Mouse (Mus musculus): ENCODE measurements around the gene Nt5dc3. TPM values are rescaled to one million over a fixed set of nuclear protein-coding genes. Genes with fewer than 3 reads are reported as not detected.

Nt5dc3 gene
- polyA plus RNA-seq, 1 experiment = 4.9 TPM

DNA sequence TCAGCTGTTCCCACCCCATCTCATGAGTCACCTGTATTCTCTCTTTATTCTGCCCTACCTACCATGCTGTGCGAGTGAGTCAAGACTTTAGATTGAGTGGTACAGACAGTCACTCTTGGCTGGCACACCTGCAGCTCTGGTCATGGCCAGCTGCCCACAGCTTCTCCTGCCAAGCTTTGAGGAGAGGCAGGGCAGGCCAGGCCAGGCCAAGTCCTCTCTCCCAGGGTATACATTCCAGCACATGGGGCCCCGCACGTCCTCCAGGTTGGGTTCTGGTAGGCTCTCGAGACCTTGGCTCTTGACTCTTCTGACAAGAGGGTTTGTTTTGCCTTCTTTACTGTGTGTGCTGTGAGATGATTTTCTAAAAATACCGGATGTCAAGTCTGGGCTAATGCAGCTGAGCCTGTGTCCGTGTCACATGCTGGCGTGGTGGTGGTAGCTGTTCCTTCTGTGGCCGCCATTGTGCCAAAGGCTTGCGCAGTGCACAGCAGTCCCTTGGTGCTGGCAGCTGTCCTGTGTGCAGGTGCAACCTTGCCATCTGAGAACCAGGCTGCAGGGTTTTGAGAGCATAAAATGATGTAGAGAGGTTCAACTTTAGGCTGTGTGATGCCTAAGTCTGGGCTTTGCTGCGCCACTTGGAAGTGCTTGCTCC, 47.2 kb downstream of the Nt5dc3 start:
- no peak overlapping the region for H3K27ac ChIP-seq (ENCODE audit: insufficient read depth, low read length)
- no peak for DNase-seq (ENCODE audit: low read depth in 1 of 2, low spot score in 2 of 2)
- TF ChIP-seq CTCF (IDR thresholded peaks at IDR 0.05; ENCODE audit: extremely low read depth, insufficient read depth, insufficient read length, insufficient replicate concordance) (no peak), POLR2A (IDR thresholded peaks at IDR 0.05; ENCODE audit: low read depth, low read length) (no peak)
- H3K4me1 ChIP-seq (ENCODE audit: control insufficient read depth, insufficient read depth, insufficient read length) = no peaks in the 10 kb centered on the region; the same call in 1 of the 2 replicates
- H3K36me3 ChIP-seq (ENCODE audit: control insufficient read depth, insufficient read depth, low read length) = peaks cover 8% of the 10 kb centered on the region; the same call in 1 of the 2 replicates
- H3K27me3 ChIP-seq (ENCODE audit: control insufficient read depth, insufficient read depth, low read length) = no peaks in the 10 kb centered on the region
- WGBS = 78% methylated on average over 10 of the region's 10 CpGs
- no peak overlapping the region for H3K4me3 ChIP-seq (ENCODE audit: extremely low read depth, insufficient read depth, insufficient read length)

DNA sequence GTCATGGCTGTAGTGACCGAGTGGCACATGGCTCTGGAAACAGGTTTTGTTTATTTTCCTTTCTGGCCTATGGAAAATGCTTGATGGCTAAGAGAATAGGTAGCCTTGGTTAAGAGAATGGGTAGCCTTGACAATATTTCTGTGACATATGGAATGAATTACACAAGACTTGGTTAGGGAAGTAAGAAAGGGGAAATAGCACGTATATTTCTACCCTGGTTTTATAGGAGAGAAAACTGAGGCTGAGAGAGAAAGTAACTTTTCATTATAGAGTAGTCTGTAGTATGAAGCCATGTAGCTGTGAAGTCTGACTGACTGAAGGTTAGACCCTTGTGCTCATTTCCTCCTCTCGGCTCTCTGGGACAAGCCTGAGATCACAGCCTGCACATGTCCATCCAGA, 48.1 kb downstream of the Nt5dc3 start:
- no peak for DNase-seq (ENCODE audit: low read depth in 1 of 2, low spot score in 2 of 2)
- TF ChIP-seq POLR2A (IDR thresholded peaks at IDR 0.05; ENCODE audit: low read depth, low read length) (no peak), CTCF (IDR thresholded peaks at IDR 0.05; ENCODE audit: extremely low read depth, insufficient read depth, insufficient read length, insufficient replicate concordance) (no peak)
- 67% methylated on average over 3 of the region's 3 CpGs for WGBS
- no peak overlapping the region for H3K4me3 ChIP-seq (ENCODE audit: extremely low read depth, insufficient read depth, insufficient read length)
- H3K36me3 ChIP-seq (ENCODE audit: control insufficient read depth, insufficient read depth, low read length) = peaks cover 9% of the 10 kb centered on the region; the same call in 1 of the 2 replicates
- H3K27ac ChIP-seq (ENCODE audit: insufficient read depth, low read length) = no peak overlapping the region
- H3K27me3 ChIP-seq (ENCODE audit: control insufficient read depth, insufficient read depth, low read length) = no peaks in the 10 kb centered on the region
- H3K4me1 ChIP-seq (ENCODE audit: control insufficient read depth, insufficient read depth, insufficient read length) = no peaks in the 10 kb centered on the region; the same call in 1 of the 2 replicates

DNA sequence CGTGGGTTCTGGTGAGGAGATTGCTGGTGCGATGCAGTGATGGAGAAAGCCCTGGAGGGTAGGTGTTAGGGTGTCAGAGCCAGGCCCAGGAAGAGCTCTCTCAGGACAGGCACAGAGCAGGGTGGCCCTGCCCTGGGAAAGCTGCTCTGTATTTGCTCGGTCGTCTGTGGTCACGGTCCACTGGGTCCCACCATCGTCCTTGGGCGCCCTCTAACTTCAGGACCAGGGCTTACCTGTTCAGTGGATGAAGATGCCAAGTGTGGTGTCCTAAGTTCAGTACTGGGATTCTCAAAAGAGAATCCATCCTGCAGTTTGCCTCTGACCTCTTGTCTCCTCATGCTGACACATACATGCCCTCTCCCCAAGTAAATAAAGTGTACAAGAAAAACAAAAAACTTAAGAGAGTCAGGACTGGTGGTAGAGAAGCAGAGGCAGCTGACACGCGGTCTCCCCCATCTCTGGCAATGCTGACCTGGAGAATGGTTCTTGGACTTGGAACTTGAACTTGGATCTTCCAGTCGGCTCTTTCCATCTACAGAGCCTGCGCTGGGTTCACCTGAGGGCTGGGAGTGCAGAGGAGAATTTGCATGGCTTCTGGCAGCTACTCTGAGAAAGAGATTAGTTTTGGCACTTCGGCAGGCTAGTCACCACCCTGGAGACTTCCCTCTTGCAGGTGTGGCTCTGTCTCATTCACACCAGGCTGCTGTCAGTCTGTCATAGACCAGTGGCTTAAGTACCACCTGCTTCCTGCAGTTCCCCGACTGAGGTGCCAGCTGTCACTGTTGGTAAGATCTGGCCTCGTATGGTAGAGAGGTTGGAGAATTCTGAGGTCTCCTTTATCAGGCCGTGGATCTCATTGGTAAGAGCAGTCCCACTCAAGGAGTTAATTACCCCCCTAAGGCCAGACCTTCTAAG, 49.7 kb downstream of the Nt5dc3 start:
- 41% methylated on average over 15 of the region's 15 CpGs for WGBS
- H3K27me3 ChIP-seq (ENCODE audit: control insufficient read depth, insufficient read depth, low read length) = no peaks in the 10 kb centered on the region
- no peaks in the 10 kb centered on the region; the same call in 1 of the 2 replicates for H3K4me1 ChIP-seq (ENCODE audit: control insufficient read depth, insufficient read depth, insufficient read length)
- no peak overlapping the region for H3K4me3 ChIP-seq (ENCODE audit: extremely low read depth, insufficient read depth, insufficient read length)
- no peak overlapping the region for H3K27ac ChIP-seq (ENCODE audit: insufficient read depth, low read length)
- peaks cover 6% of the 10 kb centered on the region; the same call in 1 of the 2 replicates for H3K36me3 ChIP-seq (ENCODE audit: control insufficient read depth, insufficient read depth, low read length)
- TF ChIP-seq CTCF (IDR thresholded peaks at IDR 0.05; ENCODE audit: extremely low read depth, insufficient read depth, insufficient read length, insufficient replicate concordance) = peak; percentile 32; the same call in 1 of the 2 replicates
- TF ChIP-seq POLR2A (IDR thresholded peaks at IDR 0.05; ENCODE audit: low read depth, low read length) = no peak
- peak; percentile 9 to 42 for DNase-seq (ENCODE audit: low read depth in 1 of 2, low spot score in 2 of 2)

DNA sequence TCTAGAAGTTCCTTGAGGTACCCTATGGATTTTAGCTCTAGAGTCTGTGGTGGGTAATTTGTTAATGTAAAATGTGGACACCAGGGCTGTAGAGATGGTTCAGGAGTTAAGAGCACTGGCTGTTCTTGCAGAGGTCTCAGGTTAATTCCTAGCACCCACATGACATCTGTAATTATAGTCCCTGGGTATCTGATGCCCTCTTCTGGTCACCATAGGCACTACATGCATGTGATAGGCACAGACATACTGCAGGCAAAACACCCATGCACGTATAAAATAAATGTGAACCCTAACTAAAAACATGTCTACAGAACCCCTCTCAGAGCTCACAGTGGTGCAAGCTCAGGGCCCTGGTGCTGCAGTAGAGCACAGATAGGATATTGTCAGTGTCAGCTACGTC, 50.7 kb downstream of the Nt5dc3 start:
- DNase-seq (ENCODE audit: low read depth in 1 of 2, low spot score in 2 of 2) = no peak
- no peaks in the 10 kb centered on the region for H3K27me3 ChIP-seq (ENCODE audit: control insufficient read depth, insufficient read depth, low read length)
- no peaks in the 10 kb centered on the region; the same call in 1 of the 2 replicates for H3K4me1 ChIP-seq (ENCODE audit: control insufficient read depth, insufficient read depth, insufficient read length)
- no peak overlapping the region for H3K4me3 ChIP-seq (ENCODE audit: extremely low read depth, insufficient read depth, insufficient read length)
- no peak for TF ChIP-seq CTCF (IDR thresholded peaks at IDR 0.05; ENCODE audit: extremely low read depth, insufficient read depth, insufficient read length, insufficient replicate concordance)
- TF ChIP-seq POLR2A (IDR thresholded peaks at IDR 0.05; ENCODE audit: low read depth, low read length) = no peak
- H3K36me3 ChIP-seq (ENCODE audit: control insufficient read depth, insufficient read depth, low read length) = peaks cover 11% of the 10 kb centered on the region
- no peak overlapping the region for H3K27ac ChIP-seq (ENCODE audit: insufficient read depth, low read length)
- WGBS = 93% methylated on average over 2 of the region's 2 CpGs

DNA sequence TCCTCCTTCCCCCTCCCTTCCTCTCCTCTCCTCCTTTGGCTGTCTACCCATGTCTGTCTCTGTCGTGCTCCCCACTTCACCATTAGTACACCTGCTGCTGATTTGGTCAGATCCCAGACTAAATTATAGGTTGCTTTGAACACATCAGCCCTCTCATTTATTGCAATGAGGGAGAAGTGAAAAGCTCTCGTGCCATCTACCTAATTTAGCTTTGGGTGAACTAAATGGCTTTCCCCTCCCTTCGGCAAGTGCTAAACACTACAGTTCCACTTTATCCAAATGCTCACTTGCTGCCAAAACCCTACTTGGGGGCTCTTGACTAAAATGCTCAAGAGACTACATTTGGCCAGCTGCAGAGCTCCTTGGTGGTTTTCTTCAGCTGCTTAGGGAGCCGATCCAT, 58.0 kb downstream of the Nt5dc3 start:
- WGBS = 77% methylated on average over 4 of the region's 4 CpGs
- H3K27ac ChIP-seq (ENCODE audit: insufficient read depth, low read length) = no peak overlapping the region
- H3K36me3 ChIP-seq (ENCODE audit: control insufficient read depth, insufficient read depth, low read length) = peaks cover 11% of the 10 kb centered on the region
- DNase-seq (ENCODE audit: low read depth in 1 of 2, low spot score in 2 of 2) = no peak
- H3K27me3 ChIP-seq (ENCODE audit: control insufficient read depth, insufficient read depth, low read length) = no peaks in the 10 kb centered on the region
- no peaks in the 10 kb centered on the region for H3K4me1 ChIP-seq (ENCODE audit: control insufficient read depth, insufficient read depth, insufficient read length)
- TF ChIP-seq CTCF (IDR thresholded peaks at IDR 0.05; ENCODE audit: extremely low read depth, insufficient read depth, insufficient read length, insufficient replicate concordance) (no peak), POLR2A (IDR thresholded peaks at IDR 0.05; ENCODE audit: low read depth, low read length) (no peak)
- H3K4me3 ChIP-seq (ENCODE audit: extremely low read depth, insufficient read depth, insufficient read length) = no peak overlapping the region

DNA sequence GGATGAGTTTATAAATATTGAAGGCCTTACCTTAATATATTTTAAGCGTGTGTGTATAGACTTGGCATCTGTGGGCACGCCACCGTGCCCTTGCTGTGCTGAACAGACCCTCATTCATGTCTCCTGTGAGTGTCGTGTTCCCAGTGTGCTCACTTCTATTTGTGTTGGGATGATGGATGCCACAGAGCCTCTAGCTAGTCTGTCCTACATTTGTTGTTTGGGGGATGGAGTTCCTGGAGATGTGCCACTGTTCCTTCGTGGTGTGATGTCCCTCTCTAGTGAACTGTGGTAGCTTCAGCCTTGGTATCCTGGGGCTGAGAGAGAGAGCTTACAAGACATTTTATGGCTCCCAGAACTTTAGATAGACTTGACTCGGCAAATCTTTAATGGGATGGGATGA, 60.0 kb downstream of the Nt5dc3 start:
- peaks cover 9% of the 10 kb centered on the region for H3K36me3 ChIP-seq (ENCODE audit: control insufficient read depth, insufficient read depth, low read length)
- H3K27ac ChIP-seq (ENCODE audit: insufficient read depth, low read length) = no peak overlapping the region
- no peaks in the 10 kb centered on the region for H3K27me3 ChIP-seq (ENCODE audit: control insufficient read depth, insufficient read depth, low read length)
- TF ChIP-seq CTCF (IDR thresholded peaks at IDR 0.05; ENCODE audit: extremely low read depth, insufficient read depth, insufficient read length, insufficient replicate concordance) (no peak), POLR2A (IDR thresholded peaks at IDR 0.05; ENCODE audit: low read depth, low read length) (no peak)
- 90% methylated on average over 6 of the region's 6 CpGs for WGBS
- no peaks in the 10 kb centered on the region for H3K4me1 ChIP-seq (ENCODE audit: control insufficient read depth, insufficient read depth, insufficient read length)
- H3K4me3 ChIP-seq (ENCODE audit: extremely low read depth, insufficient read depth, insufficient read length) = no peak overlapping the region
- DNase-seq (ENCODE audit: low read depth in 1 of 2, low spot score in 2 of 2) = no peak
